Mouse (Mus musculus): ENCODE data around the gene Tshz3. TPM values are rescaled to one million over a fixed set of nuclear protein-coding genes. Genes with fewer than 3 reads are reported as not detected.

The Tshz3 gene
- polyA plus RNA-seq, 1 experiment = 0.60 TPM

GRCm38 (mm10) chr7:36693081-36693480 is 4.8 kb upstream of the Tshz3 start:
- no peak overlapping the region for H3K4me3 ChIP-seq (replicated peaks; ENCODE audit: control insufficient read depth, low read depth, low read length)
- no peak for TF ChIP-seq POLR2A (IDR thresholded peaks at IDR 0.05; ENCODE audit: borderline replicate concordance, control insufficient read depth, low read depth, low read length)
- TF ChIP-seq CTCF (IDR thresholded peaks at IDR 0.05; ENCODE audit: control insufficient read depth, insufficient read depth, low read length) = no peak
- no peak overlapping the region for H3K27ac ChIP-seq (ENCODE audit: control insufficient read depth, insufficient read depth, low read depth, low read length, poor library complexity)
- H3K4me1 ChIP-seq (ENCODE audit: control insufficient read depth, insufficient read depth, low read length) = no peaks in the 10 kb centered on the region
- WGBS = 67% methylated on average over 3 of the region's 3 CpGs

DNA sequence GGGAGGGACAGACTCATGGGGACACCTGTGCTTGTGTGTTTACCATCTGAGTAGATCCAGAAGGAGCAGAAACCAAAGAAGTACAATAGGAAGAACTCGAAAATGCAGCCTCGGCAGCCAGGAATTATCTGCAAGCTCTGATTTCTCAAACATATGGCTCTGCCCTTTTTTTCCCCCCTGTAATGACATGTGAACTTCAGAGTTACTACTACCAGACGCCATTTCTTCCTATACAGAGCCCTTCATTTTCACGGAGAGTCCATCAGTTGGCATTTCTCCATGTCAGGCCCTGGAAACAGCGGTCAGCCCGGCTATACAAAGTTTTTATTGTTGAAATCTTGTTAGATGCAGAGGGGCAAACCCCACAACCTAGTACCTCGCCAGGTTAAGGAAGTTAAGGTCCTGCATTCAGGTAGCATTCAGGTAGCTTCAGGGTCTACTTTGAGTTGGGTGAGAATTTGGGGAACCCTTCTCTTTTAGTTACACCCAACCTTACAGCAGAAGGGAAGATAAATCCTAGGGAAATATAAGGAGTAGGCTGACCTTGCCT is 3.2 kb upstream of the Tshz3 start:
- WGBS = 21% methylated on average over 7 of the region's 7 CpGs
- TF ChIP-seq POLR2A (IDR thresholded peaks at IDR 0.05; ENCODE audit: borderline replicate concordance, control insufficient read depth, low read depth, low read length) = no peak
- no peak for TF ChIP-seq CTCF (IDR thresholded peaks at IDR 0.05; ENCODE audit: control insufficient read depth, insufficient read depth, low read length)
- H3K4me3 ChIP-seq (replicated peaks; ENCODE audit: control insufficient read depth, low read depth, low read length) = no peak overlapping the region
- H3K27ac ChIP-seq (ENCODE audit: control insufficient read depth, insufficient read depth, low read depth, low read length, poor library complexity) = no peak overlapping the region
- no peaks in the 10 kb centered on the region for H3K4me1 ChIP-seq (ENCODE audit: control insufficient read depth, insufficient read depth, low read length)

DNA sequence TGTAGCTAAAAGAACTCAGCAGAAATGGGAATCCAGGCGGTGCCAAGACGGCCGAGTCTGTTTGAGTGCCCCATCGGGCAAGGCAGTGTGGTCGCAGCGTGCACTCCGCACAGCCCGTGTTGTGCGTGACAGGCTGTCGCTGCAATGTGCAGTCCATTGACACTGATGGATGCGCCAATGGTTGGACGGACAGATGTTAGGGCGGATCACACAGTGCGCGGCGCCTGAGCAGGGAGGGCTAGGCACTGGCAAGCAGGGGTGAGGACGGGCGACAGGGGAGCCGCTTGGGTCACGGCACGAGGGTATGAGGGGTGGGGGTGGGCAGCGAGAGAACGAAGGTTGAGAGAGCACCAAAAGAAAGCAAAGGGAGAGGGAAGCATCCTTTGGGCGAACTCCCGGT is 2.6 kb upstream of the Tshz3 start:
- no peak overlapping the region; the same call in 1 of the 2 replicates for H3K27ac ChIP-seq (ENCODE audit: control insufficient read depth, insufficient read depth, low read depth, low read length, poor library complexity)
- 5% methylated on average over 25 of the region's 25 CpGs for WGBS
- H3K4me3 ChIP-seq (replicated peaks; ENCODE audit: control insufficient read depth, low read depth, low read length) = no peak overlapping the region
- TF ChIP-seq CTCF (IDR thresholded peaks at IDR 0.05; ENCODE audit: control insufficient read depth, insufficient read depth, low read length) (no peak), POLR2A (IDR thresholded peaks at IDR 0.05; ENCODE audit: borderline replicate concordance, control insufficient read depth, low read depth, low read length) (no peak)
- no peaks in the 10 kb centered on the region for H3K4me1 ChIP-seq (ENCODE audit: control insufficient read depth, insufficient read depth, low read length)

- TF ChIP-seq POLR2A (IDR thresholded peaks at IDR 0.05; ENCODE audit: borderline replicate concordance, control insufficient read depth, low read depth, low read length) = no peak
- TF ChIP-seq CTCF (IDR thresholded peaks at IDR 0.05; ENCODE audit: control insufficient read depth, insufficient read depth, low read length) = no peak
- Histone ChIP-seq H3K4me1 (ENCODE audit: control insufficient read depth, insufficient read depth, low read length) (no peaks in the 10 kb centered on the region), H3K4me3 (replicated peaks; ENCODE audit: control insufficient read depth, low read depth, low read length) (no peak overlapping the region), H3K27ac (ENCODE audit: control insufficient read depth, insufficient read depth, low read depth, low read length, poor library complexity) (no peak overlapping the region; the same call in 1 of the 2 replicates)
- under 1% methylated on average over 42 of the region's 42 CpGs for WGBS
Observed at GRCm38 (mm10) chr7:36695791-36696241, 2.1 kb upstream of the Tshz3 start.

- Histone ChIP-seq H3K27ac (ENCODE audit: control insufficient read depth, insufficient read depth, low read depth, low read length, poor library complexity) (no peak overlapping the region), H3K4me1 (ENCODE audit: control insufficient read depth, insufficient read depth, low read length) (no peaks in the 10 kb centered on the region), H3K4me3 (replicated peaks; ENCODE audit: control insufficient read depth, low read depth, low read length) (peak overlapping the region; percentile 36)
- no peak for TF ChIP-seq POLR2A (IDR thresholded peaks at IDR 0.05; ENCODE audit: borderline replicate concordance, control insufficient read depth, low read depth, low read length)
- no peak for TF ChIP-seq CTCF (IDR thresholded peaks at IDR 0.05; ENCODE audit: control insufficient read depth, insufficient read depth, low read length)
- under 1% methylated on average over 58 of the region's 62 CpGs for WGBS
Observed at GRCm38 (mm10) chr7:36696406-36697117, 1.4 kb upstream of the Tshz3 start.

GRCm38 (mm10) chr7:36697118-36697855 is 631 bp upstream of the Tshz3 start:
- WGBS = 2% methylated on average over 45 of the region's 62 CpGs
- Histone ChIP-seq H3K4me3 (replicated peaks; ENCODE audit: control insufficient read depth, low read depth, low read length) (no peak overlapping the region), H3K4me1 (ENCODE audit: control insufficient read depth, insufficient read depth, low read length) (no peaks in the 10 kb centered on the region), H3K27ac (ENCODE audit: control insufficient read depth, insufficient read depth, low read depth, low read length, poor library complexity) (no peak overlapping the region; the same call in 1 of the 2 replicates)
- no peak for TF ChIP-seq POLR2A (IDR thresholded peaks at IDR 0.05; ENCODE audit: borderline replicate concordance, control insufficient read depth, low read depth, low read length)
- no peak for TF ChIP-seq CTCF (IDR thresholded peaks at IDR 0.05; ENCODE audit: control insufficient read depth, insufficient read depth, low read length)

DNA sequence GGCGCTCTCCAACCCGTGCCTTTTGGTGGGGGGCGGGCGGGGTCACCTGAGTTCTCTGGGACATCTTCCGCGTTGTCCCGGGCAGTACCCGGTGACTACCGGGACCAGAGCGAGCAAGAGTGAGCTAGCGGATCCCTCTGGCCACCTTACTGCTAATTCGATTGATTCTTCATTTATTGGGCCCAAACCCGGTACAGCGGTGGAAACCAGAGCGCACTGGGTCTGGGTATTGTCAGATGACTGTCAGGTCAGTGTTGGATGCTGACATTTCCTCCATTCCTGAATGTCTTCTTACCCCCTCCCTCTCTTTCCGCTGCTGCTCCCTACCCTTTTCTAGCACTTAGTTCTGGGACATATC is 650 bp downstream of the Tshz3 start:
- Histone ChIP-seq H3K4me3 (replicated peaks; ENCODE audit: control insufficient read depth, low read depth, low read length) (no peak overlapping the region), H3K4me1 (ENCODE audit: control insufficient read depth, insufficient read depth, low read length) (no peaks in the 10 kb centered on the region), H3K27ac (ENCODE audit: control insufficient read depth, insufficient read depth, low read depth, low read length, poor library complexity) (no peak overlapping the region)
- 4% methylated on average over 16 of the region's 16 CpGs for WGBS
- no peak for TF ChIP-seq POLR2A (IDR thresholded peaks at IDR 0.05; ENCODE audit: borderline replicate concordance, control insufficient read depth, low read depth, low read length)
- TF ChIP-seq CTCF (IDR thresholded peaks at IDR 0.05; ENCODE audit: control insufficient read depth, insufficient read depth, low read length) = no peak
